8 mouse cellular contexts compared by ENCODE assay signal in the genomic region with DNA sequence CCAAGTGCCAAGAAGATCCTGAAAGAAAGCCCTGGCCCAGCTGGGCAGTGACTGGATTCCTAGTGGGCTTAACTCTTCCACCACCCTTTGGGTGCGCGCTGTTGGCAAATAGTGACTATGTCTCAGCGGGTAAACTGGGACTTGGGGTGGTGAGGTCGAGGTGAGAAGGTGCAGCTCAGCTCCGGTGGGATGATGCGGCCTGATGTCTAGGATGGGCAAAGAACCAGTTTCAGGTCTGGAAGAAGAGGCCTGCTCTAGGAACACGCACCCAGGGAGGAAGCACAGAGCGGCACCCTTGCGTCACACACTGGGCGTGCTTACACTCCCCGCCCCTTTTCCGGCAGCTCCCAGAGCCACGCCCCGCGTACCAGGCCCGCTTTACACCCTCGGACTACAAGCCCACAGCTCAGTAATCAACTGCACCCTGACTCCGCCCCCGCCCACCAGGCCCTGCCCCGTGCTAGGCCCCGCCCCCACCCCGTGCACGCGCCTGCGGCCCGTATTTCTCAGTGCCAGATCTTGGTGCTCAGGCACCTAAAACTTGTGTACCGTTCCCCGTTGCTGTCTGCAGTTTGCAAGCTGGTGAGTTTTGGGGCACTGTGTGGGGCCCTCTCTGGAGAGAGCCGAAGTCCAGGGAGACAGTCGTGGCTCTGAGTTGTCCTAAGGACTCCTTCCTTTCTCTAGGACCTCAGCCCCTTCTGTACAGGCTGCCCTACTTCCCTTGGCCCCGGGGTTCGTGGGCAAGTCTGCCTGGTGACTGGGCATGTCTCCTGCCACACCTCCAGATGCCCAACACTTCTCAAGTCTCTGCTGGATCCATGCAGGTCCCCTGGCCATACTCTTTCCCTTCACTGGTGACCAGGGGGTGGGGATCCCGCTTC. TPM values are rescaled to one million over a fixed set of nuclear protein-coding genes. Genes with fewer than 3 reads are reported as not detected.
DNase-seq lines count a peak whose midpoint lies in the region; ATAC-seq and TF ChIP-seq lines count a peak whose summit lies in the region.

A gene (plus strand): TSS at position 509 of the 881 bp plus-strand sequence.

- H3K4me3 ChIP-seq in ES-E14 (ENCODE audit: insufficient read depth in 1 of 2, low read depth in 1 of 2, low read length in 2 of 2, poor library complexity in 1 of 2, severe bottlenecking in 1 of 2), result peak within 1 kb of the TSS; percentile 62 to 94
- H3K4me3 ChIP-seq in forebrain, postnatal 0 days (ENCODE audit: low read depth, low read length), result peak within 1 kb of the TSS; percentile 28
- H3K4me3 ChIP-seq in neural tube, embryonic 14.5 days (ENCODE audit: low read depth, low read length), result peak within 1 kb of the TSS; percentile 5; the same call in 1 of the 2 replicates
- H3K4me3 ChIP-seq in testis, adult 2 months (ENCODE audit: control insufficient read depth, low read depth, low read length), result peak within 1 kb of the TSS; percentile 75

- intact Hi-C loops in heart, postnatal 36 days (cut with DNase I), result loop anchor here (10.0 kb wide), 1 partner anchor 420 kb away; a partner anchor contains a TSS

- peak; percentile 98 for ATAC-seq in forebrain, postnatal 0 days
- peak; percentile 99 for ATAC-seq in neural tube, embryonic 14.5 days (ENCODE audit: low read depth)

- H3K27ac ChIP-seq in ES-E14 (ENCODE audit: insufficient read depth, low read depth, low read length, poor library complexity, severe bottlenecking), result no peak within 1 kb of the TSS
- H3K27ac ChIP-seq in forebrain, postnatal 0 days (ENCODE audit: low read depth, low read length), result no peak within 1 kb of the TSS
- no peak within 1 kb of the TSS for H3K27ac ChIP-seq in neural tube, embryonic 14.5 days (ENCODE audit: low read depth, low read length)
- no peak within 1 kb of the TSS for H3K27ac ChIP-seq in testis, adult 2 months (ENCODE audit: control insufficient read depth, insufficient read depth, low read depth, low read length)

- 12% methylated on average over 31 of the region's 33 CpGs for WGBS in forebrain, postnatal 0 days
- WGBS in neural tube, embryonic 14.5 days, result 11% methylated on average over 33 of the region's 33 CpGs

- no peaks in the 10 kb centered on the region for H3K36me3 ChIP-seq in ES-E14 (ENCODE audit: control insufficient read depth, insufficient read depth, low read length, poor library complexity, severe bottlenecking)
- no peaks in the 10 kb centered on the region for H3K36me3 ChIP-seq in forebrain, postnatal 0 days (ENCODE audit: insufficient read depth)
- no peaks in the 10 kb centered on the region for H3K36me3 ChIP-seq in neural tube, embryonic 14.5 days (ENCODE audit: control insufficient read depth, insufficient read depth, low read length)
- no peaks in the 10 kb centered on the region for H3K36me3 ChIP-seq in testis, adult 2 months (ENCODE audit: control insufficient read depth, insufficient read depth, low read length)

- peak within 1 kb of the TSS; percentile 74 for H3K9ac ChIP-seq in ES-E14 (ENCODE audit: insufficient read depth, low read depth, low read length, poor library complexity, severe bottlenecking)
- H3K9ac ChIP-seq in forebrain, postnatal 0 days, result peak within 1 kb of the TSS; percentile 42; the same call in 1 of the 2 replicates
- peak within 1 kb of the TSS; percentile 25; the same call in 1 of the 2 replicates for H3K9ac ChIP-seq in neural tube, embryonic 14.5 days (replicated peaks; ENCODE audit: low read depth, low read length)

- H3K4me2 ChIP-seq in forebrain, postnatal 0 days (ENCODE audit: low read depth), result peak within 1 kb of the TSS; percentile 51
- H3K4me2 ChIP-seq in neural tube, embryonic 14.5 days (ENCODE audit: low read depth, low read length), result peak within 1 kb of the TSS; percentile 34

- in situ Hi-C loops in ES-E14 (cut with MboI; ENCODE audit: low sequenced_read_pairs in 2 of 2, unreplicated experiment in 2 of 2), result no loop called here

- peak; percentile 86 for DNase-seq in ES-E14 (ENCODE audit: low read depth, low spot score)
- DNase-seq in cerebellum, adult 8-10 months, result peak; percentile 31
- DNase-seq in forebrain, postnatal 0 days, result peak; percentile 72
- DNase-seq in heart, postnatal 36 days, result peak; percentile 90 to 92
- DNase-seq in layer of hippocampus, adult 18-20 months (ENCODE audit: low spot score in 2 of 2), result peak; percentile 81 to 86
- peak; percentile 96 to 97 for DNase-seq in lung, adult 18-20 months

- no peak for TF ChIP-seq CTCF in forebrain, postnatal 0 days (IDR thresholded peaks at IDR 0.05; ENCODE audit: low read depth)
- no peak for TF ChIP-seq CTCF in testis, adult 2 months (IDR thresholded peaks at IDR 0.05; ENCODE audit: control insufficient read depth, insufficient read depth, insufficient replicate concordance, low read depth, low read length)

- H3K27me3 ChIP-seq in forebrain, postnatal 0 days (ENCODE audit: insufficient read depth, low read length), result no peaks in the 10 kb centered on the region; the same call in 1 of the 2 replicates
- H3K27me3 ChIP-seq in neural tube, embryonic 14.5 days (ENCODE audit: control insufficient read depth, insufficient read depth, low read length), result no peaks in the 10 kb centered on the region
- H3K27me3 ChIP-seq in testis, adult 2 months (ENCODE audit: control insufficient read depth, insufficient read depth, low read length), result no peaks in the 10 kb centered on the region

- TF ChIP-seq POLR2A in testis, adult 2 months (IDR thresholded peaks at IDR 0.05; ENCODE audit: control insufficient read depth, low read depth, low read length), result peak; percentile 42; the same call in 1 of the 2 replicates

- H3K4me1 ChIP-seq in ES-E14 (ENCODE audit: control insufficient read depth in 2 of 2, insufficient read depth in 2 of 2, low read length in 2 of 2, poor library complexity in 1 of 2), result no peaks in the 10 kb centered on the region
- no peaks in the 10 kb centered on the region for H3K4me1 ChIP-seq in forebrain, postnatal 0 days (ENCODE audit: insufficient read depth)
- H3K4me1 ChIP-seq in neural tube, embryonic 14.5 days (ENCODE audit: control insufficient read depth, insufficient read depth, low read length), result no peaks in the 10 kb centered on the region
- peaks cover 10% of the 10 kb centered on the region for H3K4me1 ChIP-seq in testis, adult 2 months (ENCODE audit: control insufficient read depth, insufficient read depth, low read length)

- no peaks in the 10 kb centered on the region for H3K9me3 ChIP-seq in ES-E14 (ENCODE audit: control insufficient read depth, insufficient read depth, low read depth, low read length)
- H3K9me3 ChIP-seq in forebrain, postnatal 0 days (ENCODE audit: low read length), result no peaks in the 10 kb centered on the region
- no peaks in the 10 kb centered on the region for H3K9me3 ChIP-seq in neural tube, embryonic 14.5 days (ENCODE audit: control insufficient read depth, low read length)

TF ChIP-seq in ES-E14, 5 proteins besides CTCF, POLR2A, EP300 and RAD21:
- TF ChIP-seq ZC3H11A (IDR thresholded peaks at IDR 0.05; ENCODE audit: borderline replicate concordance, low read depth, low read length), result no peak
- no peak for TF ChIP-seq CHD2 (IDR thresholded peaks at IDR 0.05; ENCODE audit: low read depth, low read length)

RNA-seq across cellular contexts. Expression of the gene that starts here (rescaled TPM):
- 6.4 and 7.4 TPM in 2 replicates for total RNA-seq in ES-E14 (2012; rRNA removed)
- 0.29 and 0.31 TPM in 2 replicates for total RNA-seq in forebrain, postnatal 0 days (2014; rRNA removed)
- 0.98 and 1.2 TPM in 2 replicates for polyA plus RNA-seq in forebrain, postnatal 0 days (2015; fragmentation: Nextera tagmentation; extraction: Ambion mirVana)
- total RNA-seq in heart, postnatal 36 days (2021), result 1 to 10 TPM; 3.4 to 3.7 TPM
- under 1 TPM; 0.77 to 0.94 TPM for total RNA-seq in layer of hippocampus, adult 18-20 months (2021)
- 0.90 and 1.4 TPM in 2 replicates for polyA plus RNA-seq in neural tube, embryonic 14.5 days (2014; fragmentation: Nextera tagmentation; extraction: Ambion mirVana)
- 0.87 and 0.88 TPM in 2 replicates for polyA plus RNA-seq in testis, adult 2 months (2012; rRNA removed)

Comparison
In these comparisons a context has a peak if more than half of its experiments do, and no peak if none do; other contexts are left out.
1. Peak in DNase-seq in layer of hippocampus, adult 18-20 months; RNA of the gene not detected or under 1 TPM.
2. DNase-seq: peak in every context shown above with its lines; median percentile 96 in lung, adult 18-20 months; 91 in heart, postnatal 36 days; 86 in ES-E14; 84 in layer of hippocampus, adult 18-20 months; 72 in forebrain, postnatal 0 days; 31 in cerebellum, adult 8-10 months.
3. H3K4me3 ChIP-seq: peak in every context shown above with its lines; median percentile 78 in ES-E14; 75 in testis, adult 2 months; 28 in forebrain, postnatal 0 days; 5 in neural tube, embryonic 14.5 days.